25 mouse cellular contexts compared by ENCODE assay signal in the genomic region with DNA sequence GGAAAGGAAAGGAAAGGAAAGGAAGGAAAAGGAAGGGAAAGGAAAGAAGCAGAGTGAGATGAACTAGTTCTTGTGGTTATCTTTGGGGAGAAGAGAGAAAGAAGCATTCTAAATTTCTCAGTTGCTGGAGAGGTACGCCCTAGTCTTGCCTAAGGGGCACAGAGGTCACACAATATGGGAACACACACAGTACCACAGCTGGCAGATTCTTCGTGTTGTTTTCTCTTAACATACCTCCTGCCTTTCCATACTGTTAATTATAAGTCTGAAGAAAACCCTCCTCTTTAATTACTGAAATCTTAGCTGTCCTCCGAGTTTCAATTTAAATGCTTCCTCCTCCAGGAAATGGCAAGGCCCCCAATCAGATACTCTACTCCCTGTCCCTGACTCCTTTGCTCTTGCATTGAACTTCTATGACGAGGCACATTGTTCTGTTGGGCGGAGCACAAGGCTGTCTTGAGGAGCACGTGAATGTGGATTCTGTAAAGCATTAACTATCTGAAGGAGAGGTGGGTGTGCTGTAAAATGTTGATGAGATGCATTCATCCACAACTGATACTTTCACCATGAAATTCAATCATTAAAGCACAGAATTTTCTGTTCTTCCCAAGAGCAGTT.
A peak's percentile ranks its signal among the peaks of the same experiment; 100 is the strongest.
DNase-seq lines count a peak whose midpoint lies in the region; ATAC-seq and TF ChIP-seq lines count a peak whose summit lies in the region.
"Had no signal": no experiment of that assay in that cellular context is flagged by ENCODE, and none has a peak within 500 bp of the region (broad histone marks: within the 10 kb centered on the region; RNA-seq: fewer than 3 reads in every experiment).

No protein-coding gene starts in this region.

- TF ChIP-seq EP300 in lung, postnatal 0 days (IDR thresholded peaks at IDR 0.05) = 0 out of 2 replicates have a peak, but pooled peaks have one; percentile 16

- 0 out of 2 replicates have a peak, but pooled peaks cover 5% of the 10 kb centered on the region for H3K27me3 ChIP-seq in heart, embryonic 12.5 days (replicated peaks)
- H3K27me3 ChIP-seq in lung, postnatal 0 days (replicated peaks; ENCODE audit: insufficient read depth, low read length) = no peaks in the 10 kb centered on the region
- no peaks in the 10 kb centered on the region for H3K27me3 ChIP-seq in intestine, embryonic 15.5 days (replicated peaks)
- H3K27me3 ChIP-seq: forebrain, embryonic 12.5 days; heart, embryonic 15.5 days; liver, embryonic 12.5 days; neural tube, embryonic 13.5 days had no signal

- 54% methylated on average over 6 of the region's 6 CpGs for WGBS in heart, embryonic 12.5 days
- 53% methylated on average over 6 of the region's 6 CpGs for WGBS in lung, postnatal 0 days
- WGBS in intestine, embryonic 15.5 days = 53% methylated on average over 6 of the region's 6 CpGs

- no peak overlapping the region for H3K4me3 ChIP-seq in heart, embryonic 12.5 days
- H3K4me3 ChIP-seq in lung, postnatal 0 days (ENCODE audit: low read depth, low read length) = no peak overlapping the region
- H3K4me3 ChIP-seq in intestine, embryonic 15.5 days (replicated peaks) = no peak overlapping the region
- H3K4me3 ChIP-seq: erythroblast, embryonic 14.5 days; forebrain, embryonic 12.5 days; heart, embryonic 15.5 days; layer of hippocampus, adult 2 months; liver, embryonic 12.5 days; midbrain, embryonic 13.5 days; neural tube, embryonic 13.5 days had no signal

- no peak for ATAC-seq in heart, embryonic 12.5 days (ENCODE audit: insufficient number of reproducible peaks, low FRiP score)
- ATAC-seq in lung, postnatal 0 days = no peak
- peak; percentile 76 for ATAC-seq in intestine, embryonic 15.5 days
- ATAC-seq in erythroid progenitor cell, adult 5-6 weeks (replicated peaks; ENCODE audit: low FRiP score, poor library complexity, severe bottlenecking) = no peak
- ATAC-seq: hindbrain, embryonic 16.5 days; liver, embryonic 12.5 days; liver, postnatal 0 days; midbrain, embryonic 13.5 days had no signal

- no peaks in the 10 kb centered on the region for H3K36me3 ChIP-seq in heart, embryonic 12.5 days
- no peaks in the 10 kb centered on the region for H3K36me3 ChIP-seq in lung, postnatal 0 days (ENCODE audit: insufficient read depth, low read length)
- no peaks in the 10 kb centered on the region for H3K36me3 ChIP-seq in intestine, embryonic 15.5 days
- H3K36me3 ChIP-seq: forebrain, embryonic 12.5 days; heart, embryonic 15.5 days; liver, embryonic 12.5 days; midbrain, embryonic 13.5 days; neural tube, embryonic 13.5 days had no signal

- TF ChIP-seq CTCF in lung, postnatal 0 days (IDR thresholded peaks at IDR 0.05) = no peak

- no peak overlapping the region for H3K9ac ChIP-seq in heart, embryonic 12.5 days
- H3K9ac ChIP-seq in lung, postnatal 0 days (replicated peaks; ENCODE audit: low read depth) = no peak overlapping the region
- H3K9ac ChIP-seq in intestine, embryonic 15.5 days = no peak overlapping the region
- H3K9ac ChIP-seq: forebrain, embryonic 12.5 days; heart, embryonic 15.5 days; liver, embryonic 12.5 days; liver, postnatal 0 days; midbrain, embryonic 13.5 days; neural tube, embryonic 13.5 days had no signal

- H3K9me3 ChIP-seq in heart, embryonic 12.5 days (replicated peaks) = no peaks in the 10 kb centered on the region
- H3K9me3 ChIP-seq in lung, postnatal 0 days (ENCODE audit: low read length) = no peaks in the 10 kb centered on the region
- no peaks in the 10 kb centered on the region for H3K9me3 ChIP-seq in intestine, embryonic 15.5 days
- H3K9me3 ChIP-seq: forebrain, embryonic 12.5 days; heart, embryonic 15.5 days; liver, embryonic 12.5 days; midbrain, embryonic 13.5 days had no signal

- no peak overlapping the region for H3K4me2 ChIP-seq in heart, embryonic 12.5 days
- H3K4me2 ChIP-seq in lung, postnatal 0 days (replicated peaks; ENCODE audit: low read depth, low read length) = no peak overlapping the region
- no peak overlapping the region for H3K4me2 ChIP-seq in intestine, embryonic 15.5 days (replicated peaks)
- H3K4me2 ChIP-seq: forebrain, embryonic 12.5 days; heart, embryonic 15.5 days; liver, embryonic 12.5 days; midbrain, embryonic 13.5 days; neural tube, embryonic 13.5 days had no signal

- DNase-seq in heart, adult 11 months = peak; percentile 50
- peak; percentile 30 for DNase-seq in lung, postnatal 0 days (ENCODE audit: low spot score)
- DNase-seq in lung, postnatal 10 days = no peak
- DNase-seq in spleen, postnatal 4 days (ENCODE audit: low spot score in 2 of 2) = no peak
- DNase-seq: adrenal gland, postnatal 25 days; cerebellum, adult 18-20 months; cerebellum, postnatal 14 days; gastrocnemius, postnatal 10 days; kidney, postnatal 25 days; liver, postnatal 0 days; right cerebral cortex, postnatal 4 days; thymus, adult 2 months; thymus, postnatal 4 days had no signal

- H3K4me1 ChIP-seq in heart, embryonic 12.5 days (replicated peaks) = no peaks in the 10 kb centered on the region
- H3K4me1 ChIP-seq in lung, postnatal 0 days (ENCODE audit: insufficient read depth, low read depth, low read length) = no peaks in the 10 kb centered on the region
- H3K4me1 ChIP-seq in intestine, embryonic 15.5 days (replicated peaks) = no peaks in the 10 kb centered on the region; the same call in 1 of the 2 replicates
- H3K4me1 ChIP-seq: forebrain, embryonic 12.5 days; heart, embryonic 15.5 days; liver, embryonic 12.5 days; midbrain, embryonic 13.5 days; neural tube, embryonic 13.5 days had no signal

- H3K27ac ChIP-seq in heart, embryonic 12.5 days (ENCODE audit: poor library complexity, severe bottlenecking) = no peak overlapping the region
- H3K27ac ChIP-seq in lung, postnatal 0 days (ENCODE audit: low read length) = no peak overlapping the region
- H3K27ac ChIP-seq in intestine, embryonic 15.5 days = no peak overlapping the region
- H3K27ac ChIP-seq: forebrain, embryonic 12.5 days; heart, embryonic 15.5 days; layer of hippocampus, adult 2 months; liver, embryonic 12.5 days; macrophage; midbrain, embryonic 13.5 days; neural tube, embryonic 13.5 days had no signal

Comparison
In these comparisons a context has a peak if more than half of its experiments do, and no peak if none do; other contexts are left out.
1. DNase-seq: peak in heart, adult 11 months (single experiment) and lung, postnatal 0 days (single experiment); none in lung, postnatal 10 days (single experiment) and spleen, postnatal 4 days (0 of 2).